Mouse (Mus musculus) heart, embryonic 15.5 days (tissue): ENCODE data around the gene Hcn2. TPM values are rescaled to one million over a fixed set of nuclear protein-coding genes. Genes with fewer than 3 reads are reported as not detected.

Experiments used
- ATAC-seq: fragments of 200-750 bp; cut with Nextera tagmentation; replicated peaks from 2 replicates; pipeline ENCODE4 v1.8.0; 2017; ENCODE audit warnings: low read depth, moderate TSS enrichment; ENCODE audit not compliant: insufficient number of reproducible peaks, insufficient read depth, low FRiP score
- H3K27ac ChIP-seq: fragments of 300-500 bp; sonication (generic); 2 replicates; pipeline ENCODE4 v1.5.1; 2015; ENCODE audit warnings: mild to moderate bottlenecking, inconsistent platforms
- H3K27me3 ChIP-seq: fragments of 300-500 bp; sonication (generic); 2 replicates; pipeline ENCODE4 v1.6.1; 2015; ENCODE audit warnings: inconsistent platforms
- H3K36me3 ChIP-seq: fragments of 300-500 bp; sonication (generic); 2 replicates; pipeline ENCODE4 v1.6.1; 2015; ENCODE audit warnings: mild to moderate bottlenecking, inconsistent platforms
- H3K4me1 ChIP-seq: fragments of 300-500 bp; sonication (generic); replicated peaks from 2 replicates; pipeline ENCODE4 v1.6.1; 2015; ENCODE audit warnings: inconsistent platforms
- H3K4me2 ChIP-seq: fragments of 300-500 bp; sonication (generic); 2 replicates; pipeline ENCODE4 v1.6.1; 2015; ENCODE audit warnings: inconsistent platforms, mild to moderate bottlenecking, moderate library complexity
- H3K4me3 ChIP-seq: fragments of 300-500 bp; sonication (generic); 2 replicates; pipeline ENCODE4 v1.5.1; 2015; ENCODE audit warnings: mild to moderate bottlenecking, inconsistent platforms
- H3K9ac ChIP-seq: fragments of 300-500 bp; sonication (generic); 2 replicates; pipeline ENCODE4 v1.6.1; 2015; ENCODE audit warnings: mild to moderate bottlenecking, inconsistent platforms
- H3K9me3 ChIP-seq: fragments of 300-500 bp; sonication (generic); replicated peaks from 2 replicates; pipeline ENCODE4 v1.6.1; 2016; ENCODE audit warnings: inconsistent platforms
- WGBS: fragments of 180-500 bp; shearing (Covaris S2); methylation state at CpG from one replicate; pipeline ENCODE4 v1.1.7; 2015; ENCODE audit warnings: mixed read lengths; 5-methylcytosine and 5-hydroxymethylcytosine counted together
- polyA plus RNA-seq: library from polyadenylated mRNA; unstranded; fragments of >200 nt; fragmentation: Nextera tagmentation; extraction: Ambion mirVana; gene quantifications from 2 replicates; pipeline ENCODE4 v1.2.1, GENCODE M21; 2015

Gene Hcn2
- polyA plus RNA-seq, 1 experiment from 2014 or later: 0.08 TPM

DNA sequence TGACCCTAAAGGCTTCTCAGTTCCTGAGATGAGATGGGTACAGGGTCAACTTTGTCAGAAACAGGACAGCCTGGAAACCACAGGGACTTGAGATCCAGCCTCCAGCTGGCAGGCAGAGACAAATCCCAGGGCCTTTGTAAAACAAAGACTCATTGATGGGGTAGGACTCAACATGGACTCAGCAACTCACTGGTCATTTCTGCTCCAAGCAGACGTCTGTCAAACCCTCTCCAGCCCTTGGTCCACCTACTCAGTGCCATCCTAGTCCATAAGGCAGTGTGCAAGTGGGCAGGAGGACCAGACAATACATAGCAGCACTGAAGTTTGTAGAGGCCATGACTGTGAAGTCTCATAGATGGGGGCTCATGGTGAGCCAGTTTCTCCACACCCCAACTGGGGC is 3.3 kb upstream of the Hcn2 start:
- Histone ChIP-seq H3K4me1 (peaks cover 45% of the 10 kb centered on the region), H3K9ac (no peak overlapping the region), H3K27ac (no peak overlapping the region), H3K36me3 (peaks cover 26% of the 10 kb centered on the region), H3K9me3 (no peaks in the 10 kb centered on the region), H3K4me3 (no peak overlapping the region), H3K27me3 (peaks cover 38% of the 10 kb centered on the region), H3K4me2 (no peak overlapping the region)
- no peak for ATAC-seq
- 27% methylated on average over 1 of the region's 1 CpGs for WGBS

GRCm38 (mm10) chr10:79714996-79715395 is 1.4 kb upstream of the Hcn2 start:
- Histone ChIP-seq H3K4me1 (peaks cover 26% of the 10 kb centered on the region), H3K9me3 (no peaks in the 10 kb centered on the region), H3K27ac (no peak overlapping the region), H3K4me3 (no peak overlapping the region), H3K36me3 (peaks cover 20% of the 10 kb centered on the region), H3K9ac (no peak overlapping the region), H3K27me3 (peaks cover 55% of the 10 kb centered on the region), H3K4me2 (no peak overlapping the region)
- no peak for ATAC-seq
- 63% methylated on average over 4 of the region's 4 CpGs for WGBS

DNA sequence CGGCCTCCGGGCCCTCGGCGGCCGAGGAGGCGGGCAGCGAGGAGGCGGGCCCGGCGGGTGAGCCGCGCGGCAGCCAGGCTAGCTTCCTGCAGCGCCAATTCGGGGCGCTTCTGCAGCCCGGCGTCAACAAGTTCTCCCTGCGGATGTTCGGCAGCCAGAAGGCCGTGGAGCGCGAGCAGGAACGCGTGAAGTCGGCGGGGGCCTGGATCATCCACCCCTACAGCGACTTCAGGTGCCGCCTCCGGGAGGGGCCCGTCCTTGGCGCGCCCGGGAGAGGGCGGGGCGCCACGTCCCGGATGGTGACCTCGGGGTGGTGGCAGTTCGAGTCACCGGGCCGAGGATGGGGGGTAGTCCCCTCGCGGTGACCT is 538 bp downstream of the Hcn2 start:
- no peak for ATAC-seq
- peaks cover 61% of the 10 kb centered on the region for H3K27me3 ChIP-seq
- H3K27ac ChIP-seq: no peak overlapping the region
- peaks cover under 1% of the 10 kb centered on the region; the same call in 1 of the 2 replicates for H3K36me3 ChIP-seq
- WGBS: under 1% methylated on average over 41 of the region's 44 CpGs
- H3K4me2 ChIP-seq: peak overlapping the region; percentile 96
- peak overlapping the region; percentile 64 for H3K4me3 ChIP-seq
- no peaks in the 10 kb centered on the region for H3K9me3 ChIP-seq
- peak overlapping the region; percentile 22; the same call in 1 of the 2 replicates for H3K9ac ChIP-seq
- H3K4me1 ChIP-seq: peaks cover 25% of the 10 kb centered on the region

DNA sequence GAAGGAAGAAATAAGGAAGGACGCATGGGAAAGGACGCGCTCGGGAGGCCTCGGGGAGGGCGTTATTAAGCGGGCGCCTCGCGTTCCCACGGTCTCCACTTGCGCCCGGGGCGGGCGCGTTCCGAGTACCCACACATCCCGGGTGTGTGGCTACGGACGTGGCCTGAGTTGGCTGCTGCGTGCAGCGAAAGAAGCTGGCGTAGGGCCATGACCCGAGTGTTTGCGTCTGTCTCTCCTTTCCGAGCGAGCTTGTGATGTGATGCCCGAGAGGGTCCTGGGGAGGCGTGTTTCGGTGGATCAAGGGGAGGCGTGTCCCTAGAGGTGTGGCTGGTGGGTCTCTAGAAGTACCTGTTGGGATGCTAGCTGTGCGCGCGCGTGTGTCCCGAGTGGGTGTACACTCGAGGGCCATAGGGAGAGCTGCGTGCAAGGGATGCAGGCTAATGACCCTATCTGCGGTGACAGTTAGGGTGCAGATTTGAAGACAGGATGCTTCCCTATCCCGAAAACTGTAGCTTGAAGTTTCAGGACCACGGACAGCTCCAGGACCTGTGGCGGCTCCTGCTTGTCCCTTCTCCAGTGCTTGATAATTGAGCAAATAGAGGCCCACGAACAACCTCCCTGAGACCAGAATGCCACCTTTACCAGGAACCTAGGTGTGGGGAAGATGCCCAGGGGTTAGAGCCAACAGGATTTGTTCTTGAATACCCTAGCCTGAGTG is 1.4 kb downstream of the Hcn2 start:
- H3K9me3 ChIP-seq: no peaks in the 10 kb centered on the region
- H3K9ac ChIP-seq: no peak overlapping the region
- H3K4me2 ChIP-seq: peak overlapping the region; percentile 96
- no peaks in the 10 kb centered on the region for H3K36me3 ChIP-seq
- WGBS: 5% methylated on average over 43 of the region's 43 CpGs
- H3K4me3 ChIP-seq: peak overlapping the region; percentile 64
- no peak overlapping the region for H3K27ac ChIP-seq
- peaks cover 61% of the 10 kb centered on the region for H3K27me3 ChIP-seq
- no peak for ATAC-seq
- peaks cover 21% of the 10 kb centered on the region for H3K4me1 ChIP-seq

DNA sequence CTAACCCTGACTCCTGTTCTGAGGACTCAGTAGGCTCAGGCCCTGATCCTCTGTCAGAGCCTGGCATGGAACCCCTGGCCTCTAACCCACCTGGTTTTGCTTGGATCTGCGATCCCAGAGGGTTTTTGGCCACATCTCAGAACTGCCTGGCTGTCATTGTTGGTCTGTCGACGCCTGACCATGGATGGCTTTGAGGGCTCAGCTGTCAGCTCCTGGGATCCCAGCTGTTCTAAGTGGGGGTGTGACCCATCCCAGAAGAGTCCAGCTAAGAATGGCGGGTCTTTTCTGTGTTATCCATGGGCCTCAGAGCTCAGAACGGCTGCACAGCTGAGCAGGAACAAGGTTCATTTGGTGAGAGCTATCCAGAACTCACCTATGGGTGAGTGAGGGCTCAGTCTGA is 4.7 kb downstream of the Hcn2 start:
- 47% methylated on average over 5 of the region's 5 CpGs for WGBS
- Histone ChIP-seq H3K9ac (no peak overlapping the region), H3K27me3 (peaks cover 44% of the 10 kb centered on the region)

GRCm38 (mm10) chr10:79723047-79723446 is 6.6 kb downstream of the Hcn2 start:
- no peak overlapping the region for H3K4me2 ChIP-seq
- H3K27ac ChIP-seq: no peak overlapping the region
- H3K4me3 ChIP-seq: no peak overlapping the region
- peaks cover 24% of the 10 kb centered on the region for H3K27me3 ChIP-seq
- no peaks in the 10 kb centered on the region for H3K36me3 ChIP-seq
- H3K9ac ChIP-seq: no peak overlapping the region
- no peak for ATAC-seq
- WGBS: 64% methylated on average over 6 of the region's 6 CpGs
- no peaks in the 10 kb centered on the region for H3K9me3 ChIP-seq
- H3K4me1 ChIP-seq: peaks cover 11% of the 10 kb centered on the region

More for the DNA sequence above, 4.7 kb downstream of the Hcn2 start:
- Histone ChIP-seq H3K4me1 (peaks cover 30% of the 10 kb centered on the region), H3K9me3 (no peaks in the 10 kb centered on the region), H3K4me3 (no peak overlapping the region), H3K27ac (no peak overlapping the region), H3K4me2 (no peak overlapping the region), H3K36me3 (no peaks in the 10 kb centered on the region)
- ATAC-seq: no peak

GRCm38 (mm10) chr10:79723692-79724091 is 7.3 kb downstream of the Hcn2 start:
- Histone ChIP-seq H3K9me3 (no peaks in the 10 kb centered on the region), H3K27me3 (peaks cover 21% of the 10 kb centered on the region), H3K4me3 (no peak overlapping the region), H3K36me3 (no peaks in the 10 kb centered on the region), H3K9ac (no peak overlapping the region), H3K27ac (no peak overlapping the region), H3K4me2 (no peak overlapping the region), H3K4me1 (peaks cover 11% of the 10 kb centered on the region)
- ATAC-seq: no peak
- 61% methylated on average over 7 of the region's 7 CpGs for WGBS

GRCm38 (mm10) chr10:79726090-79726489 is 9.7 kb downstream of the Hcn2 start:
- WGBS: 35% methylated on average over 11 of the region's 11 CpGs

GRCm38 (mm10) chr10:79728323-79729249 is 12.2 kb downstream of the Hcn2 start:
- Histone ChIP-seq H3K36me3 (0 out of 2 replicates have a peak, but pooled peaks cover under 1% of the 10 kb centered on the region), H3K4me1 (peaks cover 13% of the 10 kb centered on the region), H3K27ac (no peak overlapping the region), H3K4me2 (no peak overlapping the region), H3K9ac (no peak overlapping the region), H3K4me3 (no peak overlapping the region), H3K27me3 (peaks cover 8% of the 10 kb centered on the region), H3K9me3 (no peaks in the 10 kb centered on the region)
- 65% methylated on average over 28 of the region's 28 CpGs for WGBS
- ATAC-seq: no peak

More at GRCm38 (mm10) chr10:79726090-79726489, 9.7 kb downstream of the Hcn2 start:
- Histone ChIP-seq H3K27ac (no peak overlapping the region), H3K4me3 (no peak overlapping the region), H3K36me3 (no peaks in the 10 kb centered on the region), H3K27me3 (peaks cover 8% of the 10 kb centered on the region), H3K4me2 (no peak overlapping the region), H3K9ac (no peak overlapping the region), H3K9me3 (no peaks in the 10 kb centered on the region), H3K4me1 (peaks cover 20% of the 10 kb centered on the region)
- no peak for ATAC-seq

DNA sequence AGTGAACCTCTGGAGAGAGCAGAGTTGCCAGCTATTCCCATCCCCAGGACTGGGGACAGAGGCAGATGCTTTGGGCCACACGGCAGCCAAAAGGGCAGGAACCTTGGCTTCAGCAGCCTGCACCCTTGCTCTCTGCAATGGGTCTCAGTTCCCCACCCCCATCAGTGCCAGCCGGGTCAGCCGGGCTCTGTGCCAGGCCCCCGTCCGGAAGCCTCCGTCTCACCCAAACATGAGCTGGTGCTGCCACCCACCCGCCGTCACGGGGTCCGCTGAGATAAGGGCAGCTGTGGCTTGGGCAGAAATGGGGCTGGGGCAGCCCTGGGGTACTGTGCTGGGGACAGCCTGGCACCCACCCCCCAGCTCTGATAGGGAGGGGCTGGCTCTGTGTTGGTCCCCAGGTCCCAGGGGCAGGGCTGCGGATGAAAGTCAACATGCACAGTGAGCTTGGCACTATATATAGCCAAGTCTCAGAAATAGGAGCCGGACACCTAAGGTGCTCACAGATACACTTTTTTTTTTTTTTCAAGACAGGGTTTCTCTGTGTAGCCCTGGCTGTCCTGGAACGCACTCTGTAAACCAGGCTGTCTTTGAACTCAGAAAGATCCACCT is 13.0 kb downstream of the Hcn2 start:
- H3K36me3 ChIP-seq: peaks cover 9% of the 10 kb centered on the region
- 0 out of 2 replicates have a peak, but pooled peaks have one; percentile 11 for ATAC-seq

GRCm38 (mm10) chr10:79732500-79732899 is 16.1 kb downstream of the Hcn2 start:
- WGBS: 100% methylated on average over 1 of the region's 1 CpGs
- no peak for ATAC-seq

More for the DNA sequence above, 13.0 kb downstream of the Hcn2 start:
- H3K27me3 ChIP-seq: peaks cover 8% of the 10 kb centered on the region
- H3K4me2 ChIP-seq: peak overlapping the region; percentile 44
- no peak overlapping the region for H3K27ac ChIP-seq
- H3K9me3 ChIP-seq: no peaks in the 10 kb centered on the region
- 55% methylated on average over 13 of the region's 13 CpGs for WGBS
- peak overlapping the region; percentile 5; the same call in 1 of the 2 replicates for H3K4me3 ChIP-seq
- no peak overlapping the region for H3K9ac ChIP-seq
- H3K4me1 ChIP-seq: peaks cover 8% of the 10 kb centered on the region

More at GRCm38 (mm10) chr10:79732500-79732899, 16.1 kb downstream of the Hcn2 start:
- Histone ChIP-seq H3K4me2 (no peak overlapping the region), H3K9me3 (0 out of 2 replicates have a peak, but pooled peaks cover 3% of the 10 kb centered on the region), H3K27ac (no peak overlapping the region), H3K27me3 (peaks cover 17% of the 10 kb centered on the region), H3K4me1 (peaks cover 15% of the 10 kb centered on the region), H3K36me3 (peaks cover 36% of the 10 kb centered on the region), H3K4me3 (no peak overlapping the region), H3K9ac (no peak overlapping the region)
